Mouse (Mus musculus) forebrain, postnatal 0 days (tissue): ENCODE results near the gene Tlr12. TPM values are rescaled to one million over a fixed set of nuclear protein-coding genes. Genes with fewer than 3 reads are reported as not detected.

Experiments
- ATAC-seq: fragments of 200-750 bp; cut with Nextera tagmentation; 2 replicates; pipeline ENCODE4 v1.8.0; 2017; ENCODE audit warnings: mild to moderate bottlenecking, moderate library complexity
- DNase-seq: peaks from one replicate; pipeline ENCODE4 v3.0.0-alpha.2; 2015
- H3K27ac ChIP-seq: fragments of 300-500 bp; sonication (generic); 2 replicates; pipeline ENCODE4 v1.5.1; 2014; ENCODE audit warnings: low read depth, mild to moderate bottlenecking, antibody characterized with exemption, low read length, moderate library complexity, mixed read lengths
- H3K27me3 ChIP-seq: fragments of 300-500 bp; sonication (generic); 2 replicates; pipeline ENCODE4 v1.6.1; 2014; ENCODE audit warnings: mild to moderate bottlenecking, low read length, mixed read lengths; ENCODE audit not compliant: insufficient read depth
- H3K36me3 ChIP-seq: fragments of 300-500 bp; sonication (generic); 2 replicates; pipeline ENCODE4 v1.6.1; 2014; ENCODE audit warnings: mild to moderate bottlenecking, moderate library complexity; ENCODE audit not compliant: insufficient read depth
- H3K4me1 ChIP-seq: fragments of 300-500 bp; sonication (generic); 2 replicates; pipeline ENCODE4 v1.6.1; 2014; ENCODE audit warnings: antibody characterized with exemption; ENCODE audit not compliant: insufficient read depth
- H3K4me2 ChIP-seq: fragments of 300-500 bp; sonication (generic); 2 replicates; pipeline ENCODE4 v1.6.1; 2014; ENCODE audit warnings: low read depth, mild to moderate bottlenecking, moderate library complexity
- H3K4me3 ChIP-seq: fragments of 300-500 bp; sonication (generic); 2 replicates; pipeline ENCODE4 v1.5.1; 2014; ENCODE audit warnings: low read depth, low read length, mixed read lengths
- H3K9ac ChIP-seq: fragments of 300-500 bp; sonication (generic); 2 replicates; pipeline ENCODE4 v1.6.1; 2014; ENCODE audit warnings: mild to moderate bottlenecking
- H3K9me3 ChIP-seq: fragments of 300-500 bp; sonication (generic); 2 replicates; pipeline ENCODE4 v1.6.1; 2016; ENCODE audit warnings: low read length
- CTCF ChIP-seq: sonication (generic); IDR thresholded peaks from 2 replicates; pipeline ENCODE4 v1.5.1; 2016; ENCODE audit warnings: antibody characterized with exemption, control low read depth, low read depth
- WGBS: fragments of 180-500 bp; shearing (Covaris S2); extraction: QIAGEN DNeasy Blood & Tissue Kit; methylation state at CpG from one replicate; pipeline ENCODE4 v1.1.7; 2014; 5-methylcytosine and 5-hydroxymethylcytosine counted together
- polyA plus RNA-seq: library from polyadenylated mRNA; unstranded; fragments of >200 nt; fragmentation: Nextera tagmentation; extraction: Ambion mirVana; gene quantifications from 2 replicates; pipeline ENCODE4 v1.2.1, GENCODE M21; 2015
- total RNA-seq: library from RNA; depleted of rRNA; stranded (reverse); fragments of >200 nt; gene quantifications from 2 replicates; pipeline ENCODE4 v1.2.3, GENCODE M21; 2014

Tlr12 gene
- total and polyA plus RNA-seq, 2 experiments from 2014 or later: 1.3 to 1.6 TPM

DNA sequence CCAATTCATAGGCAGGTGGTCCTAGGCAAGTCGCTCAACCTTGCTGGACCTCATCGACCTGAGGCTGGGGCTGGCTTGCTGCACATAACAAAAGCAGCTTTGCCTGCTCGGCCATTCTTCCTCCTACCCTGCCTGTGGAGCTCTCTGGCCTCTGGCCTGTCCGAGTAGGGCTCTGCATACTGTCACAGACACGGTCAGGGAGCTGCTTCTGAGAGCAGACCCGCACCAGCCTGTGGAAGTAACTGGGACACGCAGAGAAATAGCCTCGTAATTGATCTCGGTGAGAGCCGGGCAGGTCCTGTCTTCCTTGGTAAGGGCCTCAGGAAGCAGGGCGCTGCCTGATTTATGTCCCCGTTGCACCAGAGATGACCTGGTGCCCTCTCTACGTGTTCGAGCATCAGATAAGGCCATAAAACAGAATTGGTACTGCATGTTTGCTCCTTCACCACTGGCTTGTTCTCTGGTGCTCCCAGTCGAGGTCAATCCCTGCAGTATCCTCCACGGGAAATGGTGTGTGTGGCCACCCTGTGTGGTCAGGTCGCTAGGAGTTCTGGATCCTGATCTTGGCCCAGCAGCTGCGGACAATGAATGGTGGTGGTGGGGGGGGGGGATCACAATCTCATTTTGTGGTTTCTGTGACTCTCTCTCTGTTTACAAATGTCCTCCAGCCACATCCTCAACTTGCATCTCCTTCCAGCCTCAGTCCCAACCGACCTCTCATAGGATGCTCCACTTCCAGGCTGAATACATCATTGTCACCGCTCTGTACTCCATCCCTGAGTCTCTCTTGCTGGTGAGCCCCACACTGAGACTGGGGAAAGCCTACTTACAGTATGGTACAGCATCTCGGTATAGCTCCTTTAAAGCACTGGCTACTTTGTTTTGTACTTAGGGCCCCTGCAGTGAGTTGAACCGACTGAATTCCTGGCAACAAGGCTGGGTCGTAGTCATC is 23.6 kb upstream of the Tlr12 start:
- Histone ChIP-seq H3K36me3 (no peaks in the 10 kb centered on the region), H3K9ac (no peak overlapping the region), H3K4me2 (no peak overlapping the region), H3K27ac (no peak overlapping the region), H3K27me3 (no peaks in the 10 kb centered on the region), H3K4me3 (no peak overlapping the region), H3K9me3 (no peaks in the 10 kb centered on the region), H3K4me1 (no peaks in the 10 kb centered on the region)
- ATAC-seq: no peak
- TF ChIP-seq CTCF: no peak
- 66% methylated on average over 23 of the region's 23 CpGs for WGBS
- DNase-seq: no peak

DNA sequence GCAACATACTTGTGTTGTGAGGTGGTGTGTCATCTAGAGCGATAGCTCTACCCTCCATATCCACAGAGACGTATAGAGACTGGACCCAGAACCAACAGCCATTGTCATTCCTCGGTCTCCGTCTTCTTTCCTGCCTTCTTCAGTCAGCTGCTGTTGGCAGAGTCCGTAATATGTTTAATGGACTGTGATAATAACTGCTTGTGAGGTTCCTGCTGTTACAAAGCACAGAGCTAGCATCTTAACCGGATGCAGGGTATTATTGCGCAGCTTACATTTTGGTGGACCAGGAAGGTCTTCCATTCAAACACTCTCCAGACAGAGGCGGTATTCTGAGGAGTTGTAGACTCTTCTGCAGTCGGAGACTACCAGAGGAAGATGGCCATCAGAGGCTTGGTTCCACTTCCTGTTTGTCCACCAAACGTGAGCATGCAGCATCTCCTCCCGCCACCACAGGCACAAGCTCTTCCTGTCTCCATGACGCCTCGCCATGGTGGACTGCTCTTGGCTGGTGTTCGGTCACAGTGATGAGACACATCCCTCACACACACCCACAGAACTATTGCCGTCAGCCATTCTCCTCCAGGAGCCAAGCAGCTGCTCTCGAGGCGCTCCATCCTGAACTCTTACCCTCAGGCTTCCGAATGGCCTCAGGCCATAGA is 20.0 kb upstream of the Tlr12 start:
- Histone ChIP-seq H3K4me1 (no peaks in the 10 kb centered on the region), H3K9ac (no peak overlapping the region), H3K27ac (no peak overlapping the region), H3K9me3 (no peaks in the 10 kb centered on the region), H3K4me3 (no peak overlapping the region), H3K27me3 (no peaks in the 10 kb centered on the region), H3K4me2 (no peak overlapping the region), H3K36me3 (no peaks in the 10 kb centered on the region)
- WGBS: 80% methylated on average over 18 of the region's 18 CpGs
- TF ChIP-seq CTCF: no peak
- DNase-seq (no peak), ATAC-seq (no peak)

DNA sequence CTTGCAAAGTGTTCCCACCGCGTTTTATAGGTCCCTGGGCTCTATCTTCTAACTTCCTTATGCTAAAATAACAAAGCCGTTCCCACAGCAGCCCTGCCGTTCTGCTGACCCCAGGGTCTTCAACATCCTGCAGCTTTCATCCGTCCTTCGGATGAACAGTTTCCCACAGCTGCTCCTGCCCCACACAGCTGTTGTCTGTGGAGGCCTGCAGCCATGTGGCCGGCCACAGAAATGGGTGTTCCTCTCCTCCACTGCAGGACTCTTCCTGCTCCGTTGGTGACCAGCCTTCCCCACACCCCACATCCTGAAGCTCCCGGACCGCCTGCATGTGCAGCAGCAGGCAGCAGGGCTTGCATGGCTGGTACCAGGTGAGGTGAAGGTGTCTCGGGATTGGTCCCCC is 18.8 kb upstream of the Tlr12 start:
- no peak overlapping the region for H3K4me3 ChIP-seq
- TF ChIP-seq CTCF: no peak
- no peak overlapping the region for H3K9ac ChIP-seq
- no peaks in the 10 kb centered on the region for H3K27me3 ChIP-seq
- WGBS: 67% methylated on average over 11 of the region's 11 CpGs
- DNase-seq (no peak), ATAC-seq (no peak)
- H3K4me2 ChIP-seq: no peak overlapping the region
- no peaks in the 10 kb centered on the region for H3K36me3 ChIP-seq
- H3K27ac ChIP-seq: no peak overlapping the region
- H3K9me3 ChIP-seq: no peaks in the 10 kb centered on the region
- no peaks in the 10 kb centered on the region for H3K4me1 ChIP-seq

DNA sequence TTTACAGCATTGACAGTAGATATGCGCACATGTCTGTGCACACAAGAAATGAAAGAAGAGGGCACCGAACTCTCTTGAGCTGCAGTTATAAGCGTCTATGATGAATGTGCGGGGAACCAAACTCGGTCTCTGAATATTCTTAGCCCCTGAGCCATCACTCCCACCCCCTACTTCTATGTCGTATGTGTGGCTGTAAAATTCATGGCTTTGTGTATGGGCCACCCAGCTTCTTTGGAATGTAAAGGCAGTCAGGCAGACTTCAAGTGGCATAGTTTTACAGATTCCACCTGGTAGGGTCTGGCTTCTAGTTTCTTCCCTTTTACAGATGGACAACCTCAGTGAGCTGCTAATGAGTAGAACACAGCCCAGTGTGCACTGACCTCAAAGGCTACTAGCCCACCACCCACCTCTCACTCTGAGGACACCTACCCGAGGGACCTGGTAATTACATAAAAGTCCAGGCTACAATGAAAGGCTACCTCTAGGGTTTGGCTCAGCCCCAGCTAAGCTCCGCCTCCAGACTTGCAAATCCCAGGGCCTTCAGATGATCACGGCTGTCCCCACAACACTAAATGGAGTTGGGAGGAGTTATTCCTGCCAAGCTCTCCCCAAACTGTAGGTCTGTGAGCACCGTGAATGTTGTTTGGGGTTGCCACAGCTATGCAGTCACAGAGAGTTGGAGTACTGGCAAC is 17.6 kb upstream of the Tlr12 start:
- Histone ChIP-seq H3K4me3 (no peak overlapping the region), H3K9me3 (no peaks in the 10 kb centered on the region), H3K36me3 (no peaks in the 10 kb centered on the region), H3K27me3 (no peaks in the 10 kb centered on the region), H3K9ac (no peak overlapping the region), H3K4me1 (no peaks in the 10 kb centered on the region), H3K4me2 (no peak overlapping the region), H3K27ac (no peak overlapping the region)
- WGBS: 56% methylated on average over 10 of the region's 10 CpGs
- no peak for TF ChIP-seq CTCF
- no peak for ATAC-seq
- no peak for DNase-seq

DNA sequence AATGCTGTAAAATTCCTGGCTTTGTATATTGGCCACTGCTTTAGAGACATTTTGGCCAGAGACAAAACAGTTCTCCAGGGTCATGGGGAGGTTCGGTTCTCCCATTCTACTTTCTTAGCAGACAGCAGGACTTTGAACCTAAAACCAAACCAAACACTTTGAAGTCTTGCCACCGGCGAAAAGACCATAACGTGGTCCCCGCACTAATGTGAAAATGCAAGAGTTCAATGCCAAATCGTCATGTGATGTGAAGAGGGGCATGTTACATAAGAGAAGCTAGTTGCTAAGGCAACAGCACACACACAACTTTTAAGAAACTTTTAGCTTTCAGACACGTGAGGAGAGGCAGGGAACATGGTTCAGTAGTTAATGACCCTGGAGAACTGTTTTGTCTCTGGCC is 17.0 kb upstream of the Tlr12 start:
- Histone ChIP-seq H3K27me3 (no peaks in the 10 kb centered on the region), H3K27ac (no peak overlapping the region), H3K36me3 (no peaks in the 10 kb centered on the region), H3K4me3 (no peak overlapping the region), H3K4me2 (no peak overlapping the region), H3K4me1 (no peaks in the 10 kb centered on the region), H3K9me3 (no peaks in the 10 kb centered on the region), H3K9ac (no peak overlapping the region)
- ATAC-seq (no peak), DNase-seq (no peak)
- no peak for TF ChIP-seq CTCF
- WGBS: 58% methylated on average over 7 of the region's 7 CpGs

DNA sequence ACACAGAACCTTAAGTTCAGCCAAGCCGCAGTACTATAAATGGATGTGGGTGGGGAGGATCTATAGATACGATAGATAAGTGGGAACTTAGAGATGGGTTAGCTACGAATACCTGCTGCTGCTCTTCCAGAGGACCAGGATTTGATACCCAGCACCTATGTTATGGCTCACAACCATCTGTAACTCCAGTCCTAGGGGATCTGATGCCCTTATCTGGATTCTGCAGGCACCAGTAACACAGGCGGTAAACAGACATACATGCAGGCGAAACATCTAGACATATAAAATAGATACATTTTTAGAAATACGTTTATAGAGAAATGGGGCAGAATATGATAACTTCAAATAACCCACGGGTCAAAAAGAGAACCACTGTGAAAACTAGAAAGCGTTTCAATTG is 2.7 kb upstream of the Tlr12 start:
- H3K27me3 ChIP-seq: no peaks in the 10 kb centered on the region
- WGBS: 90% methylated on average over 8 of the region's 8 CpGs
- H3K36me3 ChIP-seq: no peaks in the 10 kb centered on the region
- H3K9me3 ChIP-seq: no peaks in the 10 kb centered on the region
- no peak overlapping the region for H3K9ac ChIP-seq
- H3K4me3 ChIP-seq: no peak overlapping the region
- no peak overlapping the region for H3K4me2 ChIP-seq
- no peak for DNase-seq
- no peak for TF ChIP-seq CTCF
- no peak overlapping the region for H3K27ac ChIP-seq
- H3K4me1 ChIP-seq: no peaks in the 10 kb centered on the region
- no peak for ATAC-seq

DNA sequence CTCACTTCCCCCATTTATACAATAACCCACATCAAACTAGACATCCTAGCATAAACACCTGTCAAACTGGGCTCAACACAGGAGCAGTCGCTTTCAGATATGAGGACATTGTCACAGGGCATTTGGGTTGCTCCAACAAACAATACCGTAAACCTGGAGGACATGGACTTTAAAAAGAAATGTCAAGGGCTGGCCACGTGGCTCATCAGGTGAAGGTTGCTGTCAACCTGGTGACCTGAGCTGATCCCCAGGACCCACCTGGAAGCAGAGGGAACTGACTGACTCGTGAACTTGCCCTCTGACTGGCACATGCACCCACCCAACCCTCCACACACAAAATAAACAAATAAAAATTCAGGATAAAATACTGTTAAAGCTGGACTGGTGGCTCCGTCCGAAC is 2.2 kb upstream of the Tlr12 start:
- Histone ChIP-seq H3K4me2 (no peak overlapping the region), H3K4me3 (no peak overlapping the region), H3K27me3 (no peaks in the 10 kb centered on the region), H3K9ac (no peak overlapping the region), H3K4me1 (no peaks in the 10 kb centered on the region), H3K9me3 (no peaks in the 10 kb centered on the region), H3K27ac (no peak overlapping the region), H3K36me3 (no peaks in the 10 kb centered on the region)
- TF ChIP-seq CTCF: no peak
- DNase-seq: no peak
- WGBS: 87% methylated on average over 6 of the region's 6 CpGs
- no peak for ATAC-seq
